Mouse (Mus musculus) frontal cortex, postnatal 25 days (tissue): ENCODE data around the gene Cpa5.

Experiments
- DNase-seq, 2 experiments: peaks; one replicate each; pipeline ENCODE4 v3.0.0; 2022; ENCODE audit warnings: low spot score in 2 of 2

The Cpa5 gene

DNA sequence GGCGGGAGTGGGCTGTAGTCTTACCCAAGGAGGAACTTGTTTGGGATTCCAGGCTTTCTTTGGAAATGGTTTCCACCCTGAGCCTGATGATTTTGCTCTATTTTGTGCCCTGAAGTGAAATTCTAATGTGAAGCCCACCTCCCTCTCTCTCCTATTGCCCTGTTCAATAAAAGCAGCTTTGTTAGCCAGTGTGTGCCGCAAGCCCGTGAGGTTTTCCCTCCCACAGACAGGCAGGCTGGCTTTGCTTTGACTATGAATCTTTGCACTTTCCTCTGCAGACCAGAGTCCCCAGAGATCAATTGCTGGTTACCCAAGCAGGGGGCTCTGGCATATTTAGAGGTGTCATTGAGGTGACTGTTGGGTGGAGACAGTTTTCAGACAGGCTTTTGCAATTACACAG is 33.7 kb downstream of the Cpa5 start:
- DNase-seq: no peak

- no peak for DNase-seq
Observed at GRCm38 (mm10) chr6:30645379-30645778, 34.6 kb downstream of the Cpa5 start.

DNA sequence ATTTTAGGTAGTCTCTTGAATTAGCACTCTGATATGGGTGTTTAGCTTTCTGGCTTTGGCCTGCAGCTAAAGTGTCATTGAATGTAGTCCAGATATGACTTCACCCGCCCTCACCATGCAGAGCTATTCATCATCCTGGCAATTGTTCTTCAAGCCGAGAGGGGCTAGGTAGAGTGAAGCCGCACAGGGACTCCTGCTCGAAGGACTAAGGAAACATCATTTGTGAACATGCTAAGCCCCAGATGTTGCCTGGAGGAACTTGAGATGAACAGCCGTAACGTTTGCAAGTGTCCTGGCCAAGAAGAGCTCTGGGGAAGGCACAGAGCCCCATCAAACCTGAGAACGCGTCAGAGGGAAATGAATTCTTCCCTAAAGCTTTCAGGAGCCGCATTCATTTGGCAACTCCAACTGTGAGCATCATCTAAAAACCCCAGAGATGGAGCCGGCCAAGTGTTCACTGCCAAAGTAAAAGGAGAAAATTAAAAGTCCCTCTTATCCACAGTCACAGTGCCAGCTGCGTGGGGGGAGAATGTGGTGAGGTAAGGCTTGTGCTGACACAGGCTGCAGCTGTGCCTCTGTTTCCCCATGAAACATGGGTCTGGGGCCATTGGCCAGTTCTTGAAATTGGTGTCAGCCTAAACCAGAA is 39.0 kb downstream of the Cpa5 start:
- no peak for DNase-seq

- DNase-seq: no peak
Observed at GRCm38 (mm10) chr6:30652425-30653188, 41.8 kb downstream of the Cpa5 start.

DNA sequence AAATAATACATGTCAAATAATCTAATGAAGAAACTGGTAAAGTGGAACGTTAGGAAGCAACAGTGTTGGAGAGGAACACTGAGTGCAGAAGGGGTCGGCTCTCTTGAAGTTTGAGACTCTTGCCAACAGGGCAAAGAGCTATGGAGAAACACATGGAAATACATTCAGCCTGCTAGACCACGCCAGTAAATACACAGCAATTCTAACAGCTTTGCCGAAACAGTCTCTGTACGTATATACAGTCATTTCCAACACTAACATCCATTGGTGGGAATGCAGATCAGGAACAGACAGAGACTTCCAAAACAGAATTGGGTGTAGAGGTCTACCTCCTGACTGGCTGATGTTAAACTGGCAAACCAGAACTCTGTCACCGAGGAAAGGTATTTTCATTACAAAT is 42.7 kb downstream of the Cpa5 start:
- no peak for DNase-seq

- DNase-seq: no peak
Observed at GRCm38 (mm10) chr6:30654402-30654859, 43.6 kb downstream of the Cpa5 start.

DNA sequence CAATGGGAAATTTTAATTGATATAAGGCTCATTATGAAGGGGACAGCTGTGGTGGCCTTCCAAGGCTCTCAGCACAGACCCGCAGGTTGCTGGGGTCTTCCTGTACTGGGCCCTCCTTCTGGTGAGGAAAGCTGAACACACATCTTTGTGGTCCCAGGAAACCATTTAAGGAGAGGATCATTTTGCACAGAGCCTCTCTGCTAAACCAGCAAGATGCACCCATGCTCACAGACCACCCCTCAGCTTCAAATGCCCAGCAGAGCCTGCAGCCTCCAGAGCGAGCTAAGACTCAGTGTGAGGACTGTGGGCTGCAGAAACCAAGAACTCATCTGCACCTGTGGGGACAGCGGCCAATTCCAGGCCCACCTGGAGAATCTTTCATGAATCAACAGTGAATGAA is 44.1 kb downstream of the Cpa5 start:
- no peak for DNase-seq

DNA sequence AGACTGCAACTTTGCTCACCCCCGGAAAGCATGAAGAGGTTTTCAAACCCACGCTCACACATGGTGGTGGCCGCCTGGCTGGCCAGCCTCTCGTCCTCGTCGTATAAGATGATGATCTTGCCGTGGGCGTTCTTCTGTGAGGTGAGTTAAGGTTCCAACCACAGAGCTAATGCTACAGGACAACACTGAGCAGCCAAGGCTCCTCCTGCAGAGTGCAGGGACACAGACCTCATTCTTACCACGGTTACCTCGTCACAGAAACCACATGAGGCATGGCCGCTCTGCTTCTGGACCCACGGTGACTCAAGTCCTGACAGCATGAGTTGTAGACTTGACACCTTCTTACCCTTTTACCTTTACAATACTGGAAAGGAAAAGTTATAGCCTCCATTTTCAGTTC is 46.5 kb downstream of the Cpa5 start:
- DNase-seq: no peak

- no peak for DNase-seq
Observed at GRCm38 (mm10) chr6:30658619-30659018, 47.8 kb downstream of the Cpa5 start.

DNA sequence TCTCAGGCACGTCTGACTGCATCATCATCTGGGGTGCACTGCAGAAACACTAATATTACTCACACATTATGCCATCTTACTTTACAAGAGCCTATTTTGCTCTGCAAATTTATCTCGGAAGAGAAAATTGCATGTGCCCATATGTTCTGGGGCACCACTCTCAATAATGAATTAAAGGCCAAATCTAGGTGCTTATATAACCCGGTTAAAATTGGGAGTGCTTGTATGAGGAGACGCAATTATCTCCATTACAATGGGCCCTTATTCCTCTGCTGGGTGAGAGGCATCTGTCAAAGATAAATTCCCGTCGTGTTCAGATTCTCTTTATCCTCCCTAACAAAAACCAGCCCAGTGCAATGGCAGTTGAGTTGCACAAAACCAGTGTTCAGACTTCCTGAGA is 54.0 kb downstream of the Cpa5 start:
- no peak for DNase-seq

- no peak for DNase-seq
Observed at GRCm38 (mm10) chr6:30665296-30665695, 54.5 kb downstream of the Cpa5 start.

DNA sequence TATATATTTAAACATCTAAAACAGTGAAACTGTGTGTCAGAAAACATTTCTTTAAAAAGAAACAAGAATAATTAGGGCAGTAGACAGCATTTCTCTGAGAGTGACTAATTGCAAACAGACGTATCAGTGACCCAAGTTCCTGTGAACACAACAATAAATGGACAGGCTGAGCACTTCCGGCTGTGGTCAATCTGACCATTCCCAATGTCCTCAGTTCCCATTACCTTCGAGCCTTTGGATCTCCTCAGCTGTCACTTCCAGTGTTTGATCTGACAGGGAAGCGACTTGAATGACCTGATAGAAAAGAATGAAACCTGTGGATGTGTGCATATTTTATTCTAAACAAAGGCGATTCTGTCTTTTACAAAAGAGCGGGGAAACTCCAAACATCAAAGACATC is 55.2 kb downstream of the Cpa5 start:
- no peak for DNase-seq

GRCm38 (mm10) chr6:30667585-30667984 is 56.8 kb downstream of the Cpa5 start:
- DNase-seq: no peak

- DNase-seq: no peak
Observed at GRCm38 (mm10) chr6:30671696-30672095, 60.9 kb downstream of the Cpa5 start.

- no peak for DNase-seq
Observed at GRCm38 (mm10) chr6:30673764-30674561, 63.2 kb downstream of the Cpa5 start.

- DNase-seq: no peak
Observed at GRCm38 (mm10) chr6:30674714-30675280, 64.0 kb downstream of the Cpa5 start.

DNA sequence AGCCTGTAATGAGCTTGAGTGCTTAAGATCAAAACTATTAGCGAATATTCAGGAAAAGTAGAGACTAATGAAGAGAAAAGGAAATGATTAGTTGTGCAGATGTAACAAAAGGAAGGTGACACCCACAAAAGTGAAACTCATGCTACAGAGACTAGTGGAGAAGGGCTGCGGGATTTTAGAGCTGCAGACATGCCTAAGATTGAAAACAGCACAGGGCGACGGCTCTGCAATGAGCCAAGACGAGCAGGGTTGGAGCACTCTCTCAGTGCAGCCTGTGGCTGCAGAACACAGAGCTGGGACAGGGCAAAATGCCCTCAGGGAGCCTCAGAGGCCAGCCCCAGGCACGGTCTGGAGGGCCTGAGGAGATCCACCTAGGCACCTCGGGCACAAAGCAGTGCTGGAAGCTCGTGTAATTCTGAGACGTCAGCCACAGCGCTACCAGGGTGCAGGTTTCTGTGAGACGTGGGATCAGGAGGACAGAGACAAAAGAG is 64.5 kb downstream of the Cpa5 start:
- DNase-seq: no peak

DNA sequence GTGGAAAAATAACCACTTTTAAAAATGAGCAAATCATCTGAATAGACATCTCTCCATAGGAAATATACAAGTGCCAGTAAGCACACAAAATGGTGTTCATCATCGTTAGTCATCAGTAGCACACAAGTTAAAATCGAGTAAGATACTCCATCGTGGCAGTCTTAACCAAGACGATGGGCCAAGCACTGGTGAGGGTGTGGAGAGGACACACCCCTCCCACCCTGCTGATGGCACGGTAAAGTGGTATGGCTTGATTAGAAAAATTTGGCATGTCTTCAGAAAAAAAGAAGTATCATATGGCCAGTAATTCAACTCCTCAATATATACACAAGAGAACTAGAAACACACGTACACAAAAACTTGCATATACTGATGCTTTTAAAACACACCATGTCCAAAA is 65.7 kb downstream of the Cpa5 start:
- no peak for DNase-seq

- DNase-seq: no peak
Observed at GRCm38 (mm10) chr6:30677591-30677990, 66.8 kb downstream of the Cpa5 start.

- DNase-seq: no peak
Observed at GRCm38 (mm10) chr6:30678482-30678881, 67.7 kb downstream of the Cpa5 start.

- DNase-seq: no peak
Observed at GRCm38 (mm10) chr6:30679567-30679966, 68.8 kb downstream of the Cpa5 start.

DNA sequence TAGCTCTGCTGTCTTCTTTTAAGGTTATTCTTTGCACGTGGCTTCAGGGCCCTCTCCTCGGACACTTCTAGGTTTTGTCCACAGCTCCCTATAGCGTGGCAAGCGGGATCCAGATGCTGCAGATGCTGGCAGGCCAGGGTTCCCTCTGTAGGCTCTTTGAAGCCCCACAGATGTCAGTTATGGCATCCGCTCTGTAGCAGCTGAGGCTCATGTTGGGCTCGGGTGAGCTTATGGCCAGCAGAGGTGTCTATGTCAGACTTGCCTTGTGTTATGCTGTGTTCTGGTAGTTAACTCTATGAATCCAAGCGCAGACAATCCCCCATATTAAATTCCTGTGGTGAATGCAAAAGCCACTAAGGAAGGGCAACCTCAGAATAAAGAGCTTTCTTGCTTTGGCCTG is 69.6 kb downstream of the Cpa5 start:
- DNase-seq: no peak
